Mouse (Mus musculus) kidney, postnatal 14 days (tissue): Measurements from ENCODE around the gene Btbd19.

Experiments used
- DNase-seq: peaks from one replicate; pipeline ENCODE4 v3.0.0; 2022; ENCODE audit warnings: mixed read lengths

Btbd19 gene

GRCm38 (mm10) chr4:117125348-117125909 is at the start of gene Btbd19:
Gene Btbd19 (minus strand): TSS chr4:117125725.
- DNase-seq = peak; percentile 82

- DNase-seq = no peak
These were observed 44.4 kb upstream of the Btbd19 start for GRCm38 (mm10) chr4:117169936-117170335.

- no peak for DNase-seq
These were observed 35.7 kb upstream of the Btbd19 start for GRCm38 (mm10) chr4:117161183-117161582.

- DNase-seq = no peak
These were observed 34.1 kb upstream of the Btbd19 start for GRCm38 (mm10) chr4:117159666-117160065.

GRCm38 (mm10) chr4:117156372-117156771 is 30.8 kb upstream of the Btbd19 start:
- no peak for DNase-seq

GRCm38 (mm10) chr4:117155792-117156355 is 30.3 kb upstream of the Btbd19 start, which contains the start of gene Rps8:
Gene Rps8 (minus strand): TSS chr4:117156243.
- peak; percentile 92 for DNase-seq

GRCm38 (mm10) chr4:117155020-117155791 is 29.7 kb upstream of the Btbd19 start:
- DNase-seq = no peak

GRCm38 (mm10) chr4:117152714-117153113 is 27.2 kb upstream of the Btbd19 start:
- no peak for DNase-seq

GRCm38 (mm10) chr4:117151416-117151815 is 25.9 kb upstream of the Btbd19 start:
- DNase-seq = no peak

GRCm38 (mm10) chr4:117150212-117150733 is 24.7 kb upstream of the Btbd19 start:
- DNase-seq = no peak

- no peak for DNase-seq
These were observed 24.0 kb upstream of the Btbd19 start for GRCm38 (mm10) chr4:117149291-117150211.

GRCm38 (mm10) chr4:117148815-117149214 is 23.3 kb upstream of the Btbd19 start:
- no peak for DNase-seq

GRCm38 (mm10) chr4:117148047-117148713 is 22.7 kb upstream of the Btbd19 start:
- DNase-seq = no peak

GRCm38 (mm10) chr4:117146176-117146575 is 20.7 kb upstream of the Btbd19 start:
- DNase-seq = peak; percentile 89

GRCm38 (mm10) chr4:117145248-117145647 is 19.7 kb upstream of the Btbd19 start:
- DNase-seq = no peak

GRCm38 (mm10) chr4:117143023-117143422 is 17.5 kb upstream of the Btbd19 start:
- DNase-seq = no peak

- DNase-seq = no peak
These were observed 15.1 kb upstream of the Btbd19 start for GRCm38 (mm10) chr4:117140613-117141012.

- peak; percentile 65 for DNase-seq
These were observed 13.7 kb upstream of the Btbd19 start for GRCm38 (mm10) chr4:117139217-117139612.

GRCm38 (mm10) chr4:117138295-117139216 is 13.0 kb upstream of the Btbd19 start:
- no peak for DNase-seq

- peak; percentile 92 for DNase-seq
These were observed 10.5 kb upstream of the Btbd19 start for GRCm38 (mm10) chr4:117136034-117136433.

GRCm38 (mm10) chr4:117134601-117134995 is 9.1 kb upstream of the Btbd19 start:
- DNase-seq = no peak
